Comparison of ENCODE assay signal across 20 mouse cellular contexts in genomic region chr1:179617426-179617825, GRCm38 (mm10). TPM values are rescaled to one million over a fixed set of nuclear protein-coding genes. Genes with fewer than 3 reads are reported as not detected.
DNase-seq lines count a peak whose midpoint lies in the region; ATAC-seq and TF ChIP-seq lines count a peak whose summit lies in the region.
"Had no signal": no experiment of that assay in that cellular context is flagged by ENCODE, and none has a peak within 500 bp of the region (broad histone marks: within the 10 kb centered on the region; RNA-seq: fewer than 3 reads in every experiment).

No protein-coding gene starts in this region.

- TF ChIP-seq CTCF in brain, embryonic 14.5 days (IDR thresholded peaks at IDR 0.05; ENCODE audit: borderline replicate concordance, extremely low read depth, insufficient read depth, insufficient read length) = no peak
- TF ChIP-seq CTCF in kidney, adult 2 months (conservative IDR thresholded peaks at IDR 0.05; ENCODE audit: insufficient read depth, insufficient read length, low read depth, low read length) = no peak

- ATAC-seq in forebrain, embryonic 14.5 days = peak; percentile 54; the same call in 1 of the 2 replicates
- ATAC-seq in hindbrain, embryonic 14.5 days (ENCODE audit: low FRiP score) = no peak
- ATAC-seq in hindbrain, embryonic 12.5 days (ENCODE audit: low FRiP score) = no peak
- ATAC-seq in neural tube, embryonic 15.5 days (ENCODE audit: low FRiP score) = no peak
- ATAC-seq: intestine, embryonic 15.5 days had no signal

- H3K27ac ChIP-seq in forebrain, embryonic 14.5 days (ENCODE audit: low read depth, low read length) = no peak overlapping the region
- H3K27ac ChIP-seq in forebrain, embryonic 10.5 days = no peak overlapping the region
- peak overlapping the region; percentile 20; the same call in 1 of the 2 replicates for H3K27ac ChIP-seq in hindbrain, embryonic 14.5 days
- H3K27ac ChIP-seq in hindbrain, embryonic 12.5 days = no peak overlapping the region
- peak overlapping the region; percentile 54 for H3K27ac ChIP-seq in neural tube, embryonic 15.5 days (replicated peaks)
- H3K27ac ChIP-seq in kidney, adult 2 months (ENCODE audit: insufficient read depth, low read depth, low read length) = no peak overlapping the region
- H3K27ac ChIP-seq: embryonic facial prominence, embryonic 15.5 days; gastrocnemius, adult 2 months; hindbrain, embryonic 10.5 days; intestine, embryonic 15.5 days had no signal

- DNase-seq in forebrain, embryonic 14.5 days (ENCODE audit: low spot score) = peak; percentile 56
- no peak for DNase-seq in forebrain, embryonic 10.5 days (ENCODE audit: extremely low spot score, low spot score)
- DNase-seq in hindbrain, embryonic 14.5 days (ENCODE audit: low spot score) = no peak
- DNase-seq in brain, embryonic 14.5 days (ENCODE audit: low read depth) = peak; percentile 66
- no peak for DNase-seq in kidney, adult 2 months
- DNase-seq: adrenal gland, adult 8-10 months; adrenal gland, postnatal 36 days; cerebellum, adult 11 months; cerebellum, postnatal 14 days; embryo, embryonic 11 days; gastrocnemius, adult 2 months; gastrocnemius, postnatal 25 days; kidney, adult 8-10 months had no signal

- no peak overlapping the region for H3K9ac ChIP-seq in forebrain, embryonic 14.5 days (ENCODE audit: low read length)
- H3K9ac ChIP-seq in hindbrain, embryonic 14.5 days = no peak overlapping the region
- no peak overlapping the region for H3K9ac ChIP-seq in hindbrain, embryonic 12.5 days
- no peak overlapping the region for H3K9ac ChIP-seq in neural tube, embryonic 15.5 days (replicated peaks)
- H3K9ac ChIP-seq: embryonic facial prominence, embryonic 15.5 days; heart, embryonic 12.5 days; intestine, embryonic 15.5 days had no signal

- no peaks in the 10 kb centered on the region for H3K27me3 ChIP-seq in forebrain, embryonic 14.5 days (replicated peaks; ENCODE audit: control insufficient read depth, insufficient read depth, low read length)
- H3K27me3 ChIP-seq in forebrain, embryonic 10.5 days (ENCODE audit: poor library complexity, severe bottlenecking) = no peaks in the 10 kb centered on the region
- no peaks in the 10 kb centered on the region for H3K27me3 ChIP-seq in hindbrain, embryonic 14.5 days (ENCODE audit: control insufficient read depth, insufficient read depth, low read length)
- no peaks in the 10 kb centered on the region for H3K27me3 ChIP-seq in hindbrain, embryonic 12.5 days
- no peaks in the 10 kb centered on the region for H3K27me3 ChIP-seq in neural tube, embryonic 15.5 days (replicated peaks)
- no peaks in the 10 kb centered on the region for H3K27me3 ChIP-seq in kidney, adult 2 months (replicated peaks; ENCODE audit: control insufficient read depth, insufficient read depth, low read length)
- H3K27me3 ChIP-seq: embryonic facial prominence, embryonic 15.5 days; heart, embryonic 12.5 days; intestine, embryonic 15.5 days had no signal

- no peaks in the 10 kb centered on the region for H3K4me1 ChIP-seq in forebrain, embryonic 14.5 days (ENCODE audit: control insufficient read depth, insufficient read depth, low read length)
- H3K4me1 ChIP-seq in forebrain, embryonic 10.5 days = no peaks in the 10 kb centered on the region
- H3K4me1 ChIP-seq in hindbrain, embryonic 14.5 days (replicated peaks; ENCODE audit: control insufficient read depth, insufficient read depth, low read length) = no peaks in the 10 kb centered on the region
- H3K4me1 ChIP-seq in hindbrain, embryonic 12.5 days = no peaks in the 10 kb centered on the region
- peaks cover 18% of the 10 kb centered on the region for H3K4me1 ChIP-seq in neural tube, embryonic 15.5 days
- no peaks in the 10 kb centered on the region for H3K4me1 ChIP-seq in kidney, adult 2 months (ENCODE audit: control insufficient read depth, insufficient read depth, low read length)
- H3K4me1 ChIP-seq: embryonic facial prominence, embryonic 15.5 days; hindbrain, embryonic 10.5 days; intestine, embryonic 15.5 days had no signal

- no peak for TF ChIP-seq POLR2A in brain, embryonic 14.5 days (IDR thresholded peaks at IDR 0.05; ENCODE audit: borderline replicate concordance, extremely low read depth, insufficient read depth, insufficient read length, poor library complexity, severe bottlenecking)
- TF ChIP-seq POLR2A in kidney, adult 2 months (IDR thresholded peaks at IDR 0.05; ENCODE audit: low read depth, low read length) = no peak

- WGBS in forebrain, embryonic 14.5 days = 61% methylated on average over 7 of the region's 7 CpGs
- WGBS in forebrain, embryonic 10.5 days = 91% methylated on average over 7 of the region's 7 CpGs
- 75% methylated on average over 7 of the region's 7 CpGs for WGBS in hindbrain, embryonic 14.5 days
- WGBS in hindbrain, embryonic 12.5 days = 87% methylated on average over 7 of the region's 7 CpGs
- WGBS in neural tube, embryonic 15.5 days = 48% methylated on average over 7 of the region's 7 CpGs
- WGBS in kidney, adult 2 months = 85% methylated on average over 7 of the region's 7 CpGs

- H3K36me3 ChIP-seq in forebrain, embryonic 14.5 days (ENCODE audit: control insufficient read depth, insufficient read depth, low read length) = 0 out of 2 replicates have a peak, but pooled peaks cover 3% of the 10 kb centered on the region
- H3K36me3 ChIP-seq in forebrain, embryonic 10.5 days (replicated peaks) = peaks cover 9% of the 10 kb centered on the region; the same call in 1 of the 2 replicates
- H3K36me3 ChIP-seq in hindbrain, embryonic 14.5 days (replicated peaks; ENCODE audit: control insufficient read depth, insufficient read depth) = peaks cover 4% of the 10 kb centered on the region; the same call in 1 of the 2 replicates
- 0 out of 2 replicates have a peak, but pooled peaks cover 4% of the 10 kb centered on the region for H3K36me3 ChIP-seq in hindbrain, embryonic 12.5 days
- 0 out of 2 replicates have a peak, but pooled peaks cover 5% of the 10 kb centered on the region for H3K36me3 ChIP-seq in neural tube, embryonic 15.5 days
- no peaks in the 10 kb centered on the region for H3K36me3 ChIP-seq in kidney, adult 2 months (ENCODE audit: control insufficient read depth, insufficient read depth, low read length)
- H3K36me3 ChIP-seq: embryonic facial prominence, embryonic 15.5 days; intestine, embryonic 15.5 days had no signal

- no peaks in the 10 kb centered on the region for H3K9me3 ChIP-seq in forebrain, embryonic 14.5 days (replicated peaks; ENCODE audit: control insufficient read depth, low read length)
- no peaks in the 10 kb centered on the region for H3K9me3 ChIP-seq in forebrain, embryonic 10.5 days
- H3K9me3 ChIP-seq in hindbrain, embryonic 14.5 days (ENCODE audit: control insufficient read depth, low read length) = no peaks in the 10 kb centered on the region
- no peaks in the 10 kb centered on the region for H3K9me3 ChIP-seq in hindbrain, embryonic 12.5 days (replicated peaks)
- no peaks in the 10 kb centered on the region for H3K9me3 ChIP-seq in neural tube, embryonic 15.5 days (replicated peaks)
- H3K9me3 ChIP-seq: embryonic facial prominence, embryonic 15.5 days; heart, embryonic 12.5 days; hindbrain, embryonic 10.5 days; intestine, embryonic 15.5 days had no signal

- H3K4me3 ChIP-seq in forebrain, embryonic 14.5 days (ENCODE audit: low read depth, low read length) = no peak overlapping the region
- no peak overlapping the region for H3K4me3 ChIP-seq in forebrain, embryonic 10.5 days
- no peak overlapping the region for H3K4me3 ChIP-seq in hindbrain, embryonic 14.5 days (replicated peaks; ENCODE audit: low read length)
- no peak overlapping the region for H3K4me3 ChIP-seq in hindbrain, embryonic 12.5 days
- H3K4me3 ChIP-seq in neural tube, embryonic 15.5 days (replicated peaks) = no peak overlapping the region
- H3K4me3 ChIP-seq in kidney, adult 2 months (ENCODE audit: insufficient read depth, low read depth, low read length) = no peak overlapping the region
- H3K4me3 ChIP-seq: embryonic facial prominence, embryonic 15.5 days; erythroblast, embryonic 14.5 days; gastrocnemius, adult 2 months; heart, embryonic 12.5 days; hindbrain, embryonic 10.5 days; intestine, embryonic 15.5 days had no signal

- H3K4me2 ChIP-seq in forebrain, embryonic 14.5 days (ENCODE audit: low read length) = no peak overlapping the region
- no peak overlapping the region for H3K4me2 ChIP-seq in hindbrain, embryonic 14.5 days (replicated peaks)
- no peak overlapping the region for H3K4me2 ChIP-seq in hindbrain, embryonic 12.5 days (replicated peaks)
- no peak overlapping the region for H3K4me2 ChIP-seq in neural tube, embryonic 15.5 days
- H3K4me2 ChIP-seq: embryonic facial prominence, embryonic 15.5 days; heart, embryonic 12.5 days; intestine, embryonic 15.5 days had no signal

RNA-seq across cellular contexts. Expression of gene Sccpdh, which starts 50.6 kb away (rescaled TPM):
- polyA plus RNA-seq in forebrain, embryonic 14.5 days (2014; fragmentation: Nextera tagmentation; extraction: Ambion mirVana) = 114 and 125 TPM in 2 replicates
- polyA plus RNA-seq in forebrain, embryonic 10.5 days (2016; fragmentation: Nextera tagmentation; extraction: Ambion mirVana) = 67.8 and 70.1 TPM in 2 replicates
- polyA plus RNA-seq in hindbrain, embryonic 14.5 days (2014; fragmentation: Nextera tagmentation; extraction: Ambion mirVana) = 176 and 196 TPM in 2 replicates
- 112 and 116 TPM in 2 replicates for polyA plus RNA-seq in hindbrain, embryonic 12.5 days (2016; fragmentation: Nextera tagmentation; extraction: Ambion mirVana)
- 58.7 and 65.0 TPM in 2 replicates for polyA plus RNA-seq in brain, embryonic 14.5 days (2012; rRNA removed)
- 166 and 190 TPM in 2 replicates for polyA plus RNA-seq in neural tube, embryonic 15.5 days (2015; fragmentation: Nextera tagmentation; extraction: Ambion mirVana)
- 11.4 and 14.2 TPM in 2 replicates for polyA plus RNA-seq in kidney, adult 2 months (2012; rRNA removed)
- polyA plus RNA-seq: erythroblast, embryonic 14.5 days had no signal

Comparison
In these comparisons a context has a peak if more than half of its experiments do, and no peak if none do; other contexts are left out.
1. DNase-seq: peak in forebrain, embryonic 14.5 days (single experiment) and brain, embryonic 14.5 days (single experiment); none in forebrain, embryonic 10.5 days (single experiment), hindbrain, embryonic 14.5 days (single experiment) and kidney, adult 2 months (single experiment).
2. H3K27ac ChIP-seq: peak in hindbrain, embryonic 14.5 days (single experiment) and neural tube, embryonic 15.5 days (single experiment); none in forebrain, embryonic 14.5 days (single experiment), forebrain, embryonic 10.5 days (single experiment), hindbrain, embryonic 12.5 days (single experiment) and kidney, adult 2 months (single experiment).